Mouse (Mus musculus) lung, embryonic 14.5 days (tissue): ENCODE measurements around the gene Npvf. TPM values are rescaled to one million over a fixed set of nuclear protein-coding genes. Genes with fewer than 3 reads are reported as not detected.
A peak's percentile ranks its signal among the peaks of the same experiment; 100 is the strongest.

ENCODE experiments used
- ATAC-seq: fragments of 200-750 bp; cut with Nextera tagmentation; 2 replicates; pipeline ENCODE4 v1.8.0; 2017; ENCODE audit warnings: mild to moderate bottlenecking, moderate TSS enrichment, moderate library complexity; ENCODE audit not compliant: insufficient read depth
- DNase-seq: peaks from one replicate; pipeline ENCODE4 v3.0.0-alpha.2; 2015
- H3K27ac ChIP-seq: fragments of 300-500 bp; sonication (generic); 2 replicates; pipeline ENCODE4 v1.5.1; 2014; ENCODE audit warnings: low read depth, mild to moderate bottlenecking, moderate library complexity
- H3K27me3 ChIP-seq: fragments of 300-500 bp; sonication (generic); 2 replicates; pipeline ENCODE4 v1.6.1; 2014; ENCODE audit warnings: low read length, control low read depth; ENCODE audit not compliant: insufficient read depth
- H3K36me3 ChIP-seq: fragments of 300-500 bp; sonication (generic); 2 replicates; pipeline ENCODE4 v1.6.1; 2014; ENCODE audit warnings: control low read depth; ENCODE audit not compliant: insufficient read depth
- H3K4me1 ChIP-seq: fragments of 300-500 bp; sonication (generic); 2 replicates; pipeline ENCODE4 v1.6.1; 2014; ENCODE audit warnings: antibody characterized with exemption, control low read depth; ENCODE audit not compliant: insufficient read depth
- H3K4me2 ChIP-seq: fragments of 300-500 bp; sonication (generic); 2 replicates; pipeline ENCODE4 v1.6.1; 2014; ENCODE audit warnings: mild to moderate bottlenecking
- H3K4me3 ChIP-seq: fragments of 300-500 bp; sonication (generic); 2 replicates; pipeline ENCODE4 v1.5.1; 2014; ENCODE audit warnings: low read depth, low read length
- H3K9ac ChIP-seq: fragments of 300-500 bp; sonication (generic); 2 replicates; pipeline ENCODE4 v1.6.1; 2014
- H3K9me3 ChIP-seq: fragments of 300-500 bp; sonication (generic); 2 replicates; pipeline ENCODE4 v1.6.1; 2016; ENCODE audit warnings: low read depth, low read length, control low read depth
- CTCF ChIP-seq: IDR thresholded peaks from 2 replicates; pipeline ENCODE4 v1.5.1; 2016; ENCODE audit warnings: antibody characterized with exemption, low read depth
- WGBS: fragments of 180-500 bp; shearing (Covaris S2); extraction: QIAGEN DNeasy Blood & Tissue Kit; methylation state at CpG from one replicate; pipeline ENCODE4 v1.1.7; 2014; 5-methylcytosine and 5-hydroxymethylcytosine counted together
- polyA plus RNA-seq: library from polyadenylated mRNA; unstranded; fragments of >200 nt; fragmentation: Nextera tagmentation; extraction: Ambion mirVana; gene quantifications from 2 replicates; pipeline ENCODE4 v1.2.1, GENCODE M21; 2014

The Npvf gene
- polyA plus RNA-seq = not detected in 2 replicates

DNA sequence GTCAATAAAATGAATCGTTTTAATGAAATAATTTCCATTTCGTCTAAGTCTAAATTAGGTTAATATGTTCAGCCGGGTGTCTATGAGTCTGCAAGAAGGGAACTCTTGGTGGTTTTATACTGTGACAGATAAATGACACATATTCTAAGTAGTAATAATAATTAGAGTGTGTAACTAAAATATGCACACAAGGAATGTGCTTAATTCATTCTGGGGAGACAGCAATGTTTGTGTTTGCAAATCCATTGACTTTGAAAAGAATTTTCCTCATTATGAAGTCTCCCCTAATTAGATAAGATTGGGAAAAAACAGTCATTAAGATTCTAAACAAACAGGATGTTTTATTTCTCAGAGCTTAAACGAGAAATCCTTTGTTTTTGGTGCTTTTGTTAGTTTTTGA, at the start of gene Npvf:
TSS of gene Npvf (minus strand) at position 84 of the 400 bp plus-strand sequence.
- Histone ChIP-seq H3K9me3 (no peaks in the 10 kb centered on the region), H3K4me1 (peaks cover 5% of the 10 kb centered on the region; the same call in 1 of the 2 replicates), H3K4me3 (no peak within 1 kb of the TSS), H3K27me3 (no peaks in the 10 kb centered on the region), H3K4me2 (no peak within 1 kb of the TSS), H3K9ac (no peak within 1 kb of the TSS), H3K27ac (no peak within 1 kb of the TSS), H3K36me3 (no peaks in the 10 kb centered on the region)
- ATAC-seq (no peak), DNase-seq (no peak)
- WGBS = 77% methylated on average over 4 of the region's 4 CpGs
- TF ChIP-seq CTCF = no peak

- ATAC-seq = no peak
- TF ChIP-seq CTCF = no peak
- H3K4me2 ChIP-seq = no peak overlapping the region
- H3K27me3 ChIP-seq = no peaks in the 10 kb centered on the region
- H3K9ac ChIP-seq = no peak overlapping the region
- no peaks in the 10 kb centered on the region for H3K36me3 ChIP-seq
- no peaks in the 10 kb centered on the region for H3K9me3 ChIP-seq
- no peak overlapping the region for H3K4me3 ChIP-seq
- H3K4me1 ChIP-seq = 0 out of 2 replicates have a peak, but pooled peaks cover 2% of the 10 kb centered on the region
- no peak for DNase-seq
- no peak overlapping the region for H3K27ac ChIP-seq
- 51% methylated on average over 15 of the region's 15 CpGs for WGBS
Observed at GRCm38 (mm10) chr6:50689121-50689815, 35.0 kb upstream of the Npvf start.

GRCm38 (mm10) chr6:50684646-50685415, 30.6 kb upstream of the Npvf start:
- no peak overlapping the region for H3K4me3 ChIP-seq
- no peaks in the 10 kb centered on the region for H3K27me3 ChIP-seq
- peak; percentile 61 for DNase-seq
- 45% methylated on average over 7 of the region's 7 CpGs for WGBS
- no peak for TF ChIP-seq CTCF
- H3K9ac ChIP-seq = no peak overlapping the region
- H3K9me3 ChIP-seq = no peaks in the 10 kb centered on the region
- no peak for ATAC-seq
- 0 out of 2 replicates have a peak, but pooled peaks cover 2% of the 10 kb centered on the region for H3K4me1 ChIP-seq
- no peaks in the 10 kb centered on the region for H3K36me3 ChIP-seq
- H3K27ac ChIP-seq = no peak overlapping the region
- no peak overlapping the region for H3K4me2 ChIP-seq

DNA sequence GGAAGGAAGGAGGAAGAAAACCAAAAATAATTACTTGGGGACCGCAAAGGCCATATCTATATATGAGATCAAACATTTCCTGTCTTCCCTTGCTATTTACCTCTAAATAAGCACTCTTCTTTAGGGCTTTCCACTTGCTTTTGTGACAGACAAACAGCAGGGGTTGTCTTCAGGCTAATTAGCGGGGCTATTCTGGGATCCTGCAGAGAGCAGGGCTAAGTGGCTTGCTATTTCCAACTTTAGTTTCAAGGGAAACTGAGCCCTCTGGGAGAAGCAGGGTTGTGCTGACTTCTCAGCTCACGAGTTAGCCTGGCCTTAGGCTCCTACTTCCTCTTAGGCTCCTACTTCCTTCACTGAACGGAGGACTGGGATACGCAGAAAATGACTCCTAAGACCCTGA, 27.3 kb upstream of the Npvf start:
- no peaks in the 10 kb centered on the region for H3K36me3 ChIP-seq
- no peaks in the 10 kb centered on the region for H3K9me3 ChIP-seq
- 0 out of 2 replicates have a peak, but pooled peaks cover 2% of the 10 kb centered on the region for H3K4me1 ChIP-seq
- WGBS = 45% methylated on average over 5 of the region's 5 CpGs
- no peak overlapping the region for H3K4me2 ChIP-seq
- no peaks in the 10 kb centered on the region for H3K27me3 ChIP-seq
- no peak overlapping the region for H3K9ac ChIP-seq
- no peak for TF ChIP-seq CTCF
- no peak overlapping the region for H3K4me3 ChIP-seq
- ATAC-seq = no peak
- no peak overlapping the region for H3K27ac ChIP-seq
- DNase-seq = no peak

- Histone ChIP-seq H3K27me3 (no peaks in the 10 kb centered on the region), H3K4me1 (0 out of 2 replicates have a peak, but pooled peaks cover 2% of the 10 kb centered on the region), H3K9me3 (no peaks in the 10 kb centered on the region), H3K27ac (no peak overlapping the region), H3K4me2 (no peak overlapping the region), H3K36me3 (no peaks in the 10 kb centered on the region), H3K9ac (no peak overlapping the region), H3K4me3 (no peak overlapping the region)
- DNase-seq (no peak), ATAC-seq (no peak)
- WGBS = 61% methylated on average over 20 of the region's 20 CpGs
- TF ChIP-seq CTCF = no peak
Observed at GRCm38 (mm10) chr6:50680224-50681215, 26.3 kb upstream of the Npvf start.

DNA sequence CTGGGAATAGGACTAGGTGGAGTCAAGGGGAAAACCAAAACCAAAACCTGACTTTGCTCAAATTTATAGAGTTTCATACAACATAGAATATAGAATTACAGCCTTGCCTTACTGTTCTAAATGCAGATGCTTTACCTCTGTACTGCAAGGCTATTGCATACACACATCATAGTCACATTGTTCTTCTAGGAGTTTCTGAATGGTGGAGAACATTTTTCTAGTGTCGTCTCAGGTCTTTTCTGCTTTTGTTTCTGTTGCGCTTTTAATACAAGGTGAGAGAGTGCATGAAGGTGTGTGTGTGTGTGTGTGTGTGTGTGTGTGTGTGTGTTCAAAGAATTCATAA, 25.2 kb upstream of the Npvf start:
- no peak for TF ChIP-seq CTCF
- H3K4me3 ChIP-seq = no peak overlapping the region
- WGBS = 92% methylated on average over 2 of the region's 2 CpGs
- no peak overlapping the region for H3K4me2 ChIP-seq
- ATAC-seq (no peak), DNase-seq (no peak)
- H3K27ac ChIP-seq = no peak overlapping the region
- H3K9me3 ChIP-seq = no peaks in the 10 kb centered on the region
- H3K27me3 ChIP-seq = no peaks in the 10 kb centered on the region
- no peaks in the 10 kb centered on the region for H3K36me3 ChIP-seq
- H3K9ac ChIP-seq = no peak overlapping the region
- H3K4me1 ChIP-seq = no peaks in the 10 kb centered on the region
